Mouse (Mus musculus): Measurements from ENCODE around the gene Ehhadh. TPM values are rescaled to one million over a fixed set of nuclear protein-coding genes. Genes with fewer than 3 reads are reported as not detected.

The Ehhadh gene
- total RNA-seq, 2 experiments from 2014 or later, result 31.4 to 36.6 TPM

GRCm38 (mm10) chr16:21741542-21741941, 46.1 kb downstream of the Ehhadh start:
- no peak for DNase-seq (ENCODE audit: low spot score in 2 of 2)

GRCm38 (mm10) chr16:21735638-21736037, 52.0 kb downstream of the Ehhadh start:
- no peak for DNase-seq (ENCODE audit: low spot score in 2 of 2)

GRCm38 (mm10) chr16:21727897-21728364, 59.7 kb downstream of the Ehhadh start:
- peak; percentile 74 to 79 for DNase-seq (ENCODE audit: low spot score in 2 of 2)

GRCm38 (mm10) chr16:21727421-21727820, 60.2 kb downstream of the Ehhadh start:
- no peak for DNase-seq (ENCODE audit: low spot score in 2 of 2)

- DNase-seq (ENCODE audit: low spot score in 2 of 2), result no peak
Observed at GRCm38 (mm10) chr16:21724261-21724660, 63.3 kb downstream of the Ehhadh start.

- DNase-seq (ENCODE audit: low spot score in 2 of 2), result no peak
Observed at GRCm38 (mm10) chr16:21719770-21720169, 67.8 kb downstream of the Ehhadh start.

- DNase-seq (ENCODE audit: low spot score in 2 of 2), result no peak
Observed at GRCm38 (mm10) chr16:21714516-21714915, 73.1 kb downstream of the Ehhadh start.

Other genes with a start within 250 kb of the Ehhadh start
- 10 to 100 TPM; 15.9 to 16.5 TPM for gene 2510009E07Rik, start 93.1 kb downstream of the Ehhadh start, total RNA-seq (2021)
- under 1 TPM; 0.70 to 0.77 TPM for gene Map3k13, start 6.5 kb upstream of the Ehhadh start, total RNA-seq (2021)
- 10 to 100 TPM; 15.5 to 22.7 TPM for gene Tmem41a, start 159.7 kb upstream of the Ehhadh start, total RNA-seq (2021)
- gene Liph, start 207.9 kb upstream of the Ehhadh start, total RNA-seq (2021), result under 1 TPM; 0.22 to 0.66 TPM
- 10 to 100 TPM; 52.9 to 71.5 TPM for gene Senp2, start 221.7 kb upstream of the Ehhadh start, total RNA-seq (2021)